Mouse (Mus musculus) thymus, postnatal 10 days (tissue): ENCODE data around the gene Vps35l.

Source experiments
- DNase-seq, 2 experiments: peaks; one replicate each; pipeline ENCODE4 v3.0.0; 2021; ENCODE audit warnings: low spot score in 2 of 2

The Vps35l gene

DNA sequence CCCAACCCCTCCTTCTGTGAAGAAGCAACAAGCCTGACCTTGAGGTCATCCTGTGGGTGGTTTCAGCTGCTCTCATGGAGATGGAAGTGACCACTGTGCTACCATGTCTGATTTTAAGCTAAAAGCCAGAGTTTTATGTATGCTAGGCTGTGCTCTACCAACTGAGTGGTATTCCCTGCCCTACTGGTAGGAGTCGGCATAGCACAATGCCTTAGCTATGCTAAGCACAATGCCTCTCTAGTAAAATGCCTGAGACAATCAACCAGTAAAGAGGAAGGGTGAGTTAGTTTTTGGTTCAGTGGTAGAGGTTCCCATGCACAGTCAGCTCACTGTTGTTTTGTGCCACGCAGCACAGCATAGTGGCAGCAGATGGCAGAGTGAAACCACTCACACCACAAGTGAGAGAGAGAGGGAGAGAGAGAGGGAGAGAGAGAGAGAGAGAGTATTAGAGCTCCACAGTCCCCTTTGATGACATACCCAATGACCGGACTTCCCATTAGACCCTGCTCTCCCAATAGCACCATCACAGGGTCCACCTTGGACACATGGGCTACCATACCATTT, 139.5 kb downstream of the Vps35l start:
- DNase-seq, result no peak

DNA sequence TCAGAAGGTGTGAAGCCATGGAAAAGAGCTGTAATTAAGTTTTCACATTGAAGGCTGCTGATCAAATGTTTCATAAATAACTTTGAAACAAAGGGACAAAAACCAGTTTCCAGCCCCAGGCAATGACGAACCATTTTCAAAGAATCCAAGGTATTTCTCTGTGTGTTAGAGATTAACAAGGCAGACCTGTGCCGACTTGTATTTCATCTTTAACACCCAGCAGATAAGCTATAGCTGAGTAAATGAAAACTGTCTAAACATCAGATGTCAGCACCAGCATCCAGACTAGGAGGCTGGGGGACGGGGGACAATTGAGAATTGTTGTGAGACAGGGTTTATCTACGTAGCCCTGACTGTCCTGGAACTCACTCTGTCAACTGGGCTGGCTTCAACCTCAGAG, 143.9 kb downstream of the Vps35l start:
- no peak for DNase-seq

- no peak for DNase-seq
Observed at GRCm38 (mm10) chr7:118884969-118885368, 144.9 kb downstream of the Vps35l start.

DNA sequence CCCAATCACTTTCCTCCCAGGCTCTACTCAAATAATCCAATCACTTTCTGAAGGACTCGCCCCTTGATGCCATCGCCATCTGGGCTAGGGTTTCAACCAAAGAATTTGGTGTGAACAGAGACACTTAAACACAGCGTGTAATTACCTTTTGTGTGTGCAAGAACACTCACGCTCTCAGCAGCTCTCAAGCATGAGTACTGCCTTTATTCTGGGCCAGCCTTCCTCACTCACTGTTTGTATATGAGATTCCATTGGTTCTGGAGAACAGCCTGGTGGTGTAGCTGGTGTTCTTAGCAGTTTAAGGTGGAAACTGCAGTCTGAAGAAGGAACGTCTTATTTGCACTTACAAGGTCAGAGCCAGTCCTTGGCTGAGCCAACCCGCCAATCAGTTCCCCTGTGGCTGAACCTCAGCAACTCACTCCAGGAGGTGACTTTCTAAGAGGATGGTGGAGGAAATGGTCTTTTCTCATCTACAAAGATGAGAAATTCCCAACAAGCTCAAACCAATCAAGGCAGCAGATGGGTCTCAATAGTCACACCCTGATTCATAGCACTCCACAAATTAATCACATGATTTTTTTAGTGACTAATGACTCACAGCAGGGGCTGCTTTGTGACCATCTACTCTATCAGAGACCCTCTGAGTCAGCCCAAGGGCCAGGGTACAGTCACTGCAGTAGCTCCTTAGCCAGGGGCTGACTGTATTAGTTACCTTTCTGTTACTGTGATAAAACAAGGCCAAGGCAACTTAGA, 147.5 kb downstream of the Vps35l start:
- no peak for DNase-seq

- DNase-seq, result no peak
Observed at GRCm38 (mm10) chr7:118889046-118889680, 149.1 kb downstream of the Vps35l start.
